Mouse (Mus musculus): ENCODE results near the gene Adcy5. TPM values are rescaled to one million over a fixed set of nuclear protein-coding genes. Genes with fewer than 3 reads are reported as not detected.

Gene Adcy5
- total RNA-seq, 2 experiments from 2014 or later, result 4.7 to 5.9 TPM

DNA sequence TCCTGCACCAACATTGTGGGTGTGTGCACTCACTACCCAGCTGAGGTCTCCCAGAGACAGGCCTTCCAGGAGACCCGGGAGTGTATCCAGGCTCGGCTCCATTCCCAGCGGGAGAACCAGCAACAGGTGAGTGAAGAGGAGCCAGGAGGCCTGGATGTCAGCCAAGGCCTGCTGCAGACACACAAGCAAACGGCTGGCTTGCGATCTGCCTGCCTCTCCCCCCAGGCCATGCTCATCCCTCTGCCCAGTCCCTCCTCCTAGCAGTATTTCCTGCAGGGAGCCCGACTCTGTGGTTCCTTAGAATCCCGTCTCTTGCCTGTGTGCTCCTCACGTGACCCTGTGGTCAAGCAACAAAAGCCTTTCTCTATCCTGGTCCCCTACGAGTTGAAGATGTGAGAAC lies 94.1 kb downstream of the Adcy5 start:
- DNase-seq (ENCODE audit: low spot score in 2 of 2), result peak; percentile 44 to 74

DNA sequence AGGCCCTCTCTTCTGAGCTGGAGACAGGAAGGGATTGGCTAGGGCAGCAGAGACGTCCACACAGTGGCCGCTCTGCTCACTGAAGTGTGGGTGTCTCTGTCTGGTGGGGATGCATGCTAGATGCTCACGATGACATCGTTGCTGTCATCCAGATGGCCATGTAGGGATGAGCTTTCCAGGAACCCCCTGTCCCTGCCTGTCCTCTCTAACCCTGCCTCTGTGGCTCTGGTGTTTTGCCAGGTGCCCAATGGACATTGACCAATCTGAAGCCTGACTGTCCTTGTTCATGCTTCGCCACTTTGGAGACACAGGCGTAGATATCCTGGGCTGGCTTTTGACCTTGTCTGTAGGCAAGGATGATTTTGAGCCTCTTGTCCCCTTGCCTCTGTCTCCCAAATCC lies 95.1 kb downstream of the Adcy5 start:
- DNase-seq (ENCODE audit: low spot score in 2 of 2), result no peak

- no peak for DNase-seq (ENCODE audit: low spot score in 2 of 2)
These were observed 97.0 kb downstream of the Adcy5 start for GRCm38 (mm10) chr16:35251690-35252089.

- no peak for DNase-seq (ENCODE audit: low spot score in 2 of 2)
These were observed 98.3 kb downstream of the Adcy5 start for GRCm38 (mm10) chr16:35252967-35253366.

DNA sequence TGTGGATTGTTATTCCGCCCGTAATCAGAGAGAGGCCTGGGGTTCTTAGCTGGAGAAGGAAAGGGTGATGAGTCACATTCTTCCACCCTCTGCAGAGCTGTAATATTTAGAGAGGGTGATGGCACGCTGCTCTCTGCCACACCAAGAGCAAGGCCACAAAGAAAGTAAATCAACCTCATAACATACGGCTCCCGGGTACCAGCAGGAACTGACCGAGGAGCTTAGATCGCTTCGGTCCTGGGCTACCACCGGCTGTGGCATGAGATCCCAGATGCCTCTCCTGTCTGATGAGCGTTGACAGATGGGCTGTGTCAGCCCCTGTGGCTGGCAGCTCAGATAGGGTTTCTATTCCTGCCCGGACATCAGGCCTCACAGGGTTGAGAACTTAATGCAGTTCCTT lies 101.3 kb downstream of the Adcy5 start:
- no peak for DNase-seq (ENCODE audit: low spot score in 2 of 2)

DNA sequence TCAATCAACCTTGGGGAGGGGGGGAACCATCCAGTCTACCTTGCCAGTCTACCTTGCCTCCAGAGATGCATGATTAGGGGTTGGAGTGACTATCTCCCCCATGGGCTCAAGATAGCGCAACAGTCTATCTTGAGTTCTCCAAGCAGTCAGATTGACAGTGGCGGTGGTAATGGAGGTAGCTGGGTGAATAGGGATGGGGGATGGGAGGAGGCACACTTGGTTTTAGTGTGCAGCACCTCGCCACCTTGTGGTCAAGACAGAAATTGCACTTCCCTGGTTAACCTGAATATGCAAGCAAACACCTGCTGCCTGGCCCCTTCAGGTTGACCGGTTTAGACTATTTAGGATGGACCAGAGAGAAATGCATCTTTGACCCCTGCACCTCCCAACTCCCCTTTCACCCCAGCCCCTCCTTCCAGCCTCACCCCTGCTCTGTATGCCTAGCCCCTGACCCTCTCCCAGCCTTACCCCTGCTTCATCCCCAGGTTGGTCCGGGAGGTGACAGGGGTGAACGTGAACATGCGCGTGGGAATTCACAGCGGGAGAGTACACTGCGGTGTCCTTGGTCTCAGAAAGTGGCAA lies 115.8 kb downstream of the Adcy5 start:
- peak; percentile 59 to 82 for DNase-seq (ENCODE audit: low spot score in 2 of 2)

DNA sequence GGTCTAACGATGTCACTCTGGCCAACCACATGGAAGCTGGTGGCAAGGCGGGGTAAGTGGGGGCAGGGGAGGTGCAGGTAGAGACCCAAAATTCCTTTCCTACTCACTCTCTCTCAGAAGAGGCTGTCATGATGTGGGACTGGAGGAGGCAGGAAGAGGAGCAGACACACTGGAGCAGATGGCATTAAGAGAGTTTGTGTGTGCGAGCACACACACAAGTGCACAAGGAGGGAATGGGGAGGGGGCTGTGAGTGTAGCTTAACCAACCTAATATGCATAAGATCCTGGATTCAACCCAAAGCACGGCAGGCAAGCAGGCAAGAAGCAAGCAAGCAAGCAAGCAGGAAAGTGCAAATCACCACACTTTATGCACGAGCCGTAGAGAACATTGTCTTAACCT lies 116.3 kb downstream of the Adcy5 start:
- no peak for DNase-seq (ENCODE audit: low spot score in 2 of 2)

DNA sequence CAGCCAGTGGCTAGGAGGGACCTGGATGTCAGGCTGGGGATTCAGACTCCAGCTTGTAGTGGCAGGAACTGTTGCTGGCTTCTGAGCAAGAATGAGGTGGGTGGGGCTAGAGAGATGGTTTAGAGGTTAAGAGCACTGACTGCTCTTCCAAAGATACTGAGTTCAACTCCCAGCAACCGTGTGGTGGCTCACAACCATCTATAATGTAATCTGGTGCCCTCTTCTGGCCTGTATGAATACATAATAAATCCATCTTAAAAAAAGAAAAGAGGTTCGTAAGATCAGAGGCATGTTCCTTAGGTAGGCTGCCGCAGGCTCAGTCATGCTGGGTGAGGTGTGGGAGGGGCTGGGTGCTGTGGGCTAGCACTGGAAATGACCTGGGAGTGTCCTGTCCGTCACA lies 116.9 kb downstream of the Adcy5 start:
- no peak for DNase-seq (ENCODE audit: low spot score in 2 of 2)

- no peak for DNase-seq (ENCODE audit: low spot score in 2 of 2)
These were observed 117.7 kb downstream of the Adcy5 start for GRCm38 (mm10) chr16:35272417-35272816.

DNA sequence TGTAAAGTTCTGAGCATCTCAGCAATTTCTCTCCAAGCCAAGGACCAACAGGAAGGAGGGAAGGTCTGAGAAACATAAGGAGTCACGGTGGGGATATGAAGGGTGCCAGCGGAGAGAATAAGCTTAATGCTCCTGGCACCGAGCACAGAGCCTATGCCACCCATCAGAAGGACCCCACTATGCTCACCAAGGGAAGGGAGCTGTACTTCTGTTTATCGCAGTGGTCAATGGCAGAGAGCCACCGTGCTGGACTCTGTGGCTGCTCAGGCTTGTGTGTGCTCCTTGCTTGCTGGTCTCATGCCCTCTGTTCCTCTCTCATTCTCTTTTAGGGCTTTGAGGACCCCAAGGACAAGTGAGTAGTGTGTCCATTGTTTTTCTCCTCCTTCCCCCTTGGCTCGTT lies 123.5 kb downstream of the Adcy5 start:
- no peak for DNase-seq (ENCODE audit: low spot score in 2 of 2)

DNA sequence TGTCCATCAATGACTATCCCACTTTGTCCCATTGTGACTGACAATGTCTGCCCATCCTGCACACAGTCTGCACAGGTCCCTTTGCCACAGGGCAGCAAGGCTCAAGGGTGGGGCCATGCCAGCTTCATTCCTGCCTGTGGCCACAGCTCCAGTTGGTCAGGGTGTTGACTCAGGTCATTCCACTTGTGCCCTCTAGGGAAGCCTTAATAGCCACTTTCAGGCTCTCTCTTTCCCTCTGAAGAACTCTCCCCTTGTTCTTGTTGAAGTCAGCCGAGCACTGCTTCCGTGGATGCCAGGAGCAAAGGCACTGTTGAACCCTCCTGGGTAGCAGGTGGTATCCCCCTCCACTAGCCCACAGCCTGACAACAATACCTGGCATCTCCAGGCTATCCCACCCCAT lies 127.8 kb downstream of the Adcy5 start:
- DNase-seq (ENCODE audit: low spot score in 2 of 2), result no peak

- DNase-seq (ENCODE audit: low spot score in 2 of 2), result no peak
These were observed 131.1 kb downstream of the Adcy5 start for GRCm38 (mm10) chr16:35285821-35286220.

DNA sequence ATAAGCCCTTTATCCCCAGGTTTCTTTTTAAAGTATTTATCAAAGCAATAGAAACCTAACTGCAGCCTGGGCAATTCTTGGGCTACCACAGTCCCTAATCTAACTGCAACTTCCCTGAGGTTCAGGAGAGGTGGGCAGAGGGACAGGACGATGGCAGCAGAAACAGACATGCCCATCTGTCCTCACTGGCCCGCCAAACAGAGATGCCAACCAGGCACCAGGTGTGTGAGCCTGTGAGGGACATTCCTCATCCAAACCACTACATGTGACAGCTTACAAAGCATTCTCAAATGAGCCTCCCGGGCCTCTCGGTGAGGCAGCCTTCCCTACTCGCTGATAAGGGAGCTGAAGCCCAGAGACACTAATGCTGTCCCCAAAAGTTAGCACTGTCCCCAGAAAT lies 132.6 kb downstream of the Adcy5 start:
- no peak for DNase-seq (ENCODE audit: low spot score in 2 of 2)

GRCm38 (mm10) chr16:35297786-35298185 lies 143.1 kb downstream of the Adcy5 start:
- DNase-seq (ENCODE audit: low spot score in 2 of 2), result no peak

GRCm38 (mm10) chr16:35300156-35300555 lies 145.5 kb downstream of the Adcy5 start:
- no peak for DNase-seq (ENCODE audit: low spot score in 2 of 2)

- DNase-seq (ENCODE audit: low spot score in 2 of 2), result no peak
These were observed 148.0 kb downstream of the Adcy5 start for GRCm38 (mm10) chr16:35302441-35303280.

GRCm38 (mm10) chr16:35303721-35304120 lies 149.0 kb downstream of the Adcy5 start:
- DNase-seq (ENCODE audit: low spot score in 2 of 2), result no peak

DNA sequence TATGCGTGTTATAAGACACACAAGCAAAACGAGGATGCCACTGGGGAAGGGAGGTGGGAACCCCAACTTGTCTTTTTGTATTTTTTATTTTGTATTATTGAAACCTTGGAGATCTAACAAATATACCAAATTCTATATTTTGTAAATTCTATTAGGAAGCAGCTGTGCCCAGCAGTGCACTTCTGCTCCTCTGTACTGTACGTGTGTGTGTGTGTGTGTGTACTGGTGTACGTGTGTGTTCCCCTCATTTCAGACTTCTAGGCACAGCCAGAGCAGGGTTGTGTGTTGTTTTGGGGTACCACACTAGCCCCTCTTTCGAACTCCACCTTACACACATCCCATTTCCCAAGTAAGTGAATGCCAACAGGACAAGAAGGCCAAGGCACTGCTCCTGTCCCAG lies 149.7 kb downstream of the Adcy5 start:
- DNase-seq (ENCODE audit: low spot score in 2 of 2), result no peak

- no peak for DNase-seq (ENCODE audit: low spot score in 2 of 2)
These were observed 150.5 kb downstream of the Adcy5 start for GRCm38 (mm10) chr16:35305226-35305625.

GRCm38 (mm10) chr16:35306631-35307030 lies 152.0 kb downstream of the Adcy5 start:
- DNase-seq (ENCODE audit: low spot score in 2 of 2), result no peak

DNA sequence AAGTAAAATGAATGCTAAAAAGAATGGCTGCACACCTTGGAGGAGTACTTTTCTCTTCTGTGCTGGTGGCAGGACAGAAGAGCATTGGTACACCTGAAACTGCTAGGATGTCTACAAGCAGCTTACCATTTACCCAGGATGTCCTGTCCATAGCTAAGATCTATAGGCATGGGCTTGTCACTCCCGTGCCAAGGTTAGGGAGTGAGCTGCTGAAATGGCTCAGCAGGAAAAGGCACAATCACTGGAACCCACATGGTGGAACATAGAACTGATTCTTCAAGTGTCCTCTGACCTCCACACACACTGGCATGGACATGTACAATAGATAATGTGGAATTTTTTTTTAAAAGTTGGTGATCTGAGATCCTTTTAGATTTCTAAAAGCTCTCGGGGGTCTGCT lies 152.7 kb downstream of the Adcy5 start:
- DNase-seq (ENCODE audit: low spot score in 2 of 2), result no peak

DNA sequence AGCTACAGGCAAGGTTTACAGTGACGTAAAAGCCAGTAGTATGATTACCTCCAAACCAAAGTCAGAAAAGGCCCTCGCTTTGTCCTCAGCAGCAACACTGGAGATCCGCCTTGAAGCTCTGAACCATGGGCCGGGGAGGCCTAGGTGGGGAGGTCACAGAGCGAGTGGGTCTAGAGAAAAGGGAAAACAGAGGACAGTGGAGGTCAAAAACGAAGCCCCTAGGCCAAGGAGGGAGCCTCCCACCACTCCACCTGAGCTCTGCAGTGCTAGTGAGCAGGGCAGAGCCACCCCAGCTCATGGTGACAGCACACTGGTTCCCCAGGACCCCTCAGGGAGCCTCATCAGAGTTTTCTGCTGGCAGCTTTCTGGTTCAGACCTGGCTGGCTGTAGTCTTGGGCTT lies 153.3 kb downstream of the Adcy5 start:
- DNase-seq (ENCODE audit: low spot score in 2 of 2), result no peak
